Mouse (Mus musculus) CH12.LX (cell line): ENCODE measurements around the gene Smad1.

ENCODE experiments used
- CTCF ChIP-seq, 2 experiments: IDR thresholded peaks in 1 of 2; conservative IDR thresholded peaks in 1 of 2; 2 replicates each; pipeline ENCODE4 v1.5.1; 2011 to 2012; ENCODE audit warnings: low read depth in 2 of 2, low read length in 2 of 2, improper control_type of control experiment in 1 of 2, inconsistent platforms in 1 of 2, mild to moderate bottlenecking in 1 of 2, moderate library complexity in 1 of 2
- ELF1 ChIP-seq: IDR thresholded peaks from 2 replicates; pipeline ENCODE4 v1.6.1; 2014; ENCODE audit warnings: low read depth, mild to moderate bottlenecking, inconsistent platforms, low read length, improper control_type of control experiment
- EP300 ChIP-seq: IDR thresholded peaks from 2 replicates; pipeline ENCODE4 v1.6.1; 2011; ENCODE audit warnings: low read length, improper control_type of control experiment
- GABPA ChIP-seq: IDR thresholded peaks from 2 replicates; pipeline ENCODE4 v1.6.1; 2012; ENCODE audit warnings: low read depth, low read length, improper control_type of control experiment, inconsistent platforms; ENCODE audit not compliant: insufficient replicate concordance
- JUN ChIP-seq: IDR thresholded peaks from 2 replicates; pipeline ENCODE4 v1.6.1; 2011; ENCODE audit warnings: low read depth, mild to moderate bottlenecking, low read length, improper control_type of control experiment, moderate library complexity; ENCODE audit not compliant: insufficient read depth
- MAX ChIP-seq: IDR thresholded peaks from 2 replicates; pipeline ENCODE4 v1.6.1; 2011; ENCODE audit warnings: low read length, improper control_type of control experiment
- MXI1 ChIP-seq: IDR thresholded peaks from 2 replicates; pipeline ENCODE4 v1.6.1; 2011; ENCODE audit warnings: mild to moderate bottlenecking, low read depth, low read length, improper control_type of control experiment
- NELFE ChIP-seq: IDR thresholded peaks from 2 replicates; pipeline ENCODE4 v1.6.1; 2011; ENCODE audit warnings: low read depth, low read length, improper control_type of control experiment
- POLR2A ChIP-seq: IDR thresholded peaks from 2 replicates; pipeline ENCODE4 v1.6.1; 2011; ENCODE audit warnings: low read depth, mild to moderate bottlenecking, improper control_type of control experiment, low read length
- TBP ChIP-seq: conservative IDR thresholded peaks from 2 replicates; pipeline ENCODE4 v1.6.1; 2011; ENCODE audit warnings: low read depth, low read length, improper control_type of control experiment
- ZNF384 ChIP-seq: IDR thresholded peaks from 2 replicates; pipeline ENCODE4 v1.6.1; 2012; ENCODE audit warnings: low read depth, low read length, improper control_type of control experiment, inconsistent platforms

DNA sequence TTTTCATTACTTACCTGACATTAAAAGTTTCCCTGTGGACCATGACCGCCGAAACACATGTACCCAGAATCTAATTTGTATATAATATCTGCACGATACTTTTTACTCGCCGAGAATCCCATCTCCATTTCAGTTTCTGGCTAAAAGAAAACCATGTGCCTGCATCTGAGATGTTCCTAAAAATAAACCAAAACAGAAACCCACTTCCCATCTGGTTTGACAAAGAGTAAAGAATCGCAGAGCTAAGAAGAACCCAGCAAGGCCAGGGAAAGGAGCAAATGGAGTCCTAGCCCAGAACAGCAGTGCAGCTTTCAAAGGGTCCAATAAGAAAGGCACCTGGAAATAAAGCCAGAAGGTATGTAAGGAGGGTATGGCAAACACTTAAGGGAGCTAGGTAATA, 30.2 kb downstream of the Smad1 start:
- TF ChIP-seq MAX (no peak), CTCF (conservative IDR thresholded peaks at IDR 0.05 in 1 of 2, IDR thresholded peaks at IDR 0.05 in 1 of 2; ENCODE audit: low read depth in 2 of 2, low read length in 2 of 2) (no peak), POLR2A (no peak), GABPA (no peak), MXI1 (no peak), NELFE (no peak), ELF1 (no peak), EP300 (no peak), ZNF384 (no peak), TBP (no peak), JUN (no peak)
